Mouse (Mus musculus) limb, embryonic 10.5 days (tissue): ENCODE measurements around the gene Wipi1. TPM values are rescaled to one million over a fixed set of nuclear protein-coding genes. Genes with fewer than 3 reads are reported as not detected.
"Not testable (repeated sequence)": the region's sequence is repeated elsewhere in the genome, so short reads cannot be mapped to it uniquely, and the experiment has no call there.

Source experiments
- DNase-seq: peaks from one replicate; pipeline ENCODE4 v3.0.0-alpha.2; 2017; ENCODE audit warnings: low spot score
- H3K27ac ChIP-seq: fragments of 300-500 bp; sonication (generic); 2 replicates; pipeline ENCODE4 v1.5.1; 2016; ENCODE audit warnings: mild to moderate bottlenecking
- H3K27me3 ChIP-seq: fragments of 300-500 bp; sonication (generic); 2 replicates; pipeline ENCODE4 v1.6.1; 2016; ENCODE audit warnings: low read depth, mild to moderate bottlenecking; ENCODE audit not compliant: poor library complexity, severe bottlenecking
- H3K36me3 ChIP-seq: fragments of 300-500 bp; sonication (generic); 2 replicates; pipeline ENCODE4 v1.6.1; 2016; ENCODE audit warnings: mild to moderate bottlenecking, moderate library complexity
- H3K4me1 ChIP-seq: fragments of 300-500 bp; sonication (generic); 2 replicates; pipeline ENCODE4 v1.6.1; 2016
- H3K4me3 ChIP-seq: fragments of 300-500 bp; sonication (generic); 2 replicates; pipeline ENCODE4 v1.5.1; 2016; ENCODE audit warnings: mild to moderate bottlenecking, moderate library complexity
- H3K9me3 ChIP-seq: fragments of 300-500 bp; sonication (generic); replicated peaks from 2 replicates; pipeline ENCODE4 v1.6.1; 2016; ENCODE audit warnings: mild to moderate bottlenecking
- WGBS: fragments of 180-500 bp; shearing (Covaris S2); methylation state at CpG from one replicate; pipeline ENCODE4 v1.1.7; 2016; 5-methylcytosine and 5-hydroxymethylcytosine counted together
- polyA plus RNA-seq: library from polyadenylated mRNA; unstranded; fragments of >200 nt; fragmentation: Nextera tagmentation; extraction: Ambion mirVana; gene quantifications from 2 replicates; pipeline ENCODE4 v1.2.1, GENCODE M21; 2016

Wipi1 gene
- polyA plus RNA-seq, 1 experiment from 2014 or later, result 42.3 TPM

DNA sequence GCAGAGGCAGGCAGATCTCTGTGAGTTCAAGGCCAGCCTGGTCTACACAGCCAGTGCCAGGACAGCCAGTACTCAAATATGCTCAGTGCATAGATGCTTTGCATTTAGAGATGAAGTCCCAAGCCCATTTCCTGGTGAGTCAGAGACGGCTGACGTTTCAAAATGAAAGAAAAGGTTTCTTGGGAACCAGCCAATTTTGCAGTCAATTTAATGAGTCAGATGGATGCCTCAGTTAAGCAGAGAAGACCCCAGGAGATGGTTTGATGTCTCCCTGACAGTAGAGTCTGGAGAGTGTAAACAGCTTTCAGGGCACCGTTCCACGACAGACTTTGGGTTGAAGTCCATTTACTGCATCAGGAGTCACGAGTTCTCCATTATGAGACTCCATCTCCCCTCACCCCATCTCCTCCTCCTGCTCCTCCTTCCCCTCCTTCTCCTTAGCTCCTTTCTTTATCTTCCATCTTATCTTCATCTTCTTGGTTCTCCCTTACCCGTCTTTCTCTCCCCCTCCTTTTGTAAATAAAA is 24.2 kb upstream of the Wipi1 start:
- Histone ChIP-seq H3K36me3 (no peaks in the 10 kb centered on the region), H3K27ac (no peak overlapping the region), H3K27me3 (no peaks in the 10 kb centered on the region), H3K4me3 (no peak overlapping the region), H3K4me1 (no peaks in the 10 kb centered on the region), H3K9me3 (no peaks in the 10 kb centered on the region)
- 87% methylated on average over 6 of the region's 6 CpGs for WGBS
- no peak for DNase-seq

GRCm38 (mm10) chr11:109634928-109635327 is 23.2 kb upstream of the Wipi1 start:
- Histone ChIP-seq H3K4me3 (no peak overlapping the region), H3K27me3 (no peaks in the 10 kb centered on the region), H3K4me1 (no peaks in the 10 kb centered on the region), H3K27ac (no peak overlapping the region), H3K36me3 (no peaks in the 10 kb centered on the region), H3K9me3 (no peaks in the 10 kb centered on the region)
- WGBS, result 80% methylated on average over 9 of the region's 9 CpGs
- no peak for DNase-seq

- 65% methylated on average over 10 of the region's 10 CpGs for WGBS
- H3K4me3 ChIP-seq, result no peak overlapping the region
- no peaks in the 10 kb centered on the region for H3K36me3 ChIP-seq
- no peak for DNase-seq
- H3K27ac ChIP-seq, result no peak overlapping the region
- H3K4me1 ChIP-seq, result no peaks in the 10 kb centered on the region; the same call in 1 of the 2 replicates
- H3K27me3 ChIP-seq, result no peaks in the 10 kb centered on the region
- H3K9me3 ChIP-seq, result no peaks in the 10 kb centered on the region
Observed at GRCm38 (mm10) chr11:109629021-109629521, 17.3 kb upstream of the Wipi1 start.

DNA sequence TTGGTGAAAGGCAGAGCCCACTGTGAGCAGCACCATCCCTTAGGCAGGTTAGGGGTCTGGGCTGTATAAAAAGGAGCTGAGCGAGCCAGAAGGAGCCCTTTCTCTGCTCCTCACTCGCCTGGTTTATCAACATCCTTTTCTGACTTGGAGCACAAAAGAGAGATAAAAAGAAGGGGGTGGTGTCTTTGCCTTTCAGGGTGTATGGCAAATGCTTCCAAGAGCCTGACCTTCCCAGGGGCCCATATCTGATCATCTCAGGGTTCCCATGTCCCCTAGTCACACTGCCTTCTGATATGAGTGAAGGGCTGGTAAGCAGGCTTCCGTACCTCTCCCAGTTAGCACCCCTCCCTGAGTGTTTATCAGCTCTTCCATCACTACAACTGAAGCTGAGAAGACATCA is 16.3 kb upstream of the Wipi1 start:
- Histone ChIP-seq H3K36me3 (no peaks in the 10 kb centered on the region), H3K27me3 (no peaks in the 10 kb centered on the region), H3K9me3 (no peaks in the 10 kb centered on the region), H3K4me1 (peaks cover 3% of the 10 kb centered on the region), H3K4me3 (no peak overlapping the region), H3K27ac (no peak overlapping the region)
- no peak for DNase-seq
- WGBS, result 91% methylated on average over 3 of the region's 3 CpGs

DNA sequence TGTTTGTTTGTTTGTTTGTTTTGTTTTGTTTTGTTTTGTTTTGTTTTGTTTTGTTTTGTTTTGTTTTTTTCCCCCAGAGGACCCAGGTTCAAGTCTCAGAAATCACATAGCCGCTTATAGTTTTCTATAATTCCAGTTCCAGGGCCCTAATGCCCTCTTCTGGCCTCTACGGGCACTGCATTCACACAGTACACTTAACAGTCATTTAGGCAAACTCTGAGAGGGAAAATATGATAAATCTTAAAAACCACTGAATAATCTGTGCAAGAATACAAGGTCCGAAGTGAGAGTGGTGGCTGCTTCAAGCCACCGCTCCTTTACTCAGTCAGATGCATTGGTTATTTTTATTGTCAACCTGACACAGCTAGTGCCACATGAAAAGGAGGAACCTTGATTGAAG is 15.9 kb upstream of the Wipi1 start:
- H3K4me3 ChIP-seq, result no peak overlapping the region
- WGBS, result 90% methylated on average over 4 of the region's 4 CpGs
- no peaks in the 10 kb centered on the region for H3K9me3 ChIP-seq
- no peak for DNase-seq
- H3K36me3 ChIP-seq, result no peaks in the 10 kb centered on the region
- no peaks in the 10 kb centered on the region for H3K27me3 ChIP-seq
- H3K4me1 ChIP-seq, result peaks cover 8% of the 10 kb centered on the region
- no peak overlapping the region for H3K27ac ChIP-seq

- 94% methylated on average over 7 of the region's 7 CpGs for WGBS
- H3K27me3 ChIP-seq, result no peaks in the 10 kb centered on the region
- peaks cover 16% of the 10 kb centered on the region for H3K4me1 ChIP-seq
- DNase-seq, result no peak
- H3K9me3 ChIP-seq, result no peaks in the 10 kb centered on the region
- no peak overlapping the region; the same call in 1 of the 2 replicates for H3K27ac ChIP-seq
- H3K36me3 ChIP-seq, result no peaks in the 10 kb centered on the region
- H3K4me3 ChIP-seq, result no peak overlapping the region
Observed at GRCm38 (mm10) chr11:109623238-109623637, 11.5 kb upstream of the Wipi1 start.

DNA sequence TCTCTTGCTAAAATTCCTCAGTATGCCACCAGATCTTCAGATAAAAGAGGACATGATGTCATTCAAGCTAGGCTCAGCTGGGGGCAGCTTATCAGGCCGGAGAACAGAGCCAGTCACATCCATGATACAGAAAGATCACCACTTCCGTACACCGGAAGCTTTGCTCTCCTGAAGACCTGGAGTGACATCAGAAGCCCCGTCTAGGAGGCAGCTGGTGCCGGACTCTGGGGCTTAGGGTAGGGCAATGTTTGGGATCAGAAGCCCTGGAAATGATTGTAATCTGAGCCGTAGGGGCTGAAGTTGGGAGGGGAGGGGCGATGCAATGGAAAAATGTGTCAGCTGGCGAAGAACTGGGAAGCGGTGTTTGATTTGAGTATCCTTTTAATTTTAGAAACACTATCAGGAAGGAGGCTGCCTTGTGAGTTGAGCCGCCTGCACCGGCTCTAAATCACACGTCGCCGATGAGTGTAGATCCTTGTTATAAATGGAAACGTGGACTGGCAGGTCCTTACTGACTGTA is 10.8 kb upstream of the Wipi1 start:
- Histone ChIP-seq H3K4me3 (peak overlapping the region; percentile 24), H3K9me3 (no peaks in the 10 kb centered on the region), H3K4me1 (peaks cover 22% of the 10 kb centered on the region), H3K27me3 (no peaks in the 10 kb centered on the region), H3K36me3 (no peaks in the 10 kb centered on the region), H3K27ac (peak overlapping the region; percentile 46; the same call in 1 of the 2 replicates)
- 27% methylated on average over 15 of the region's 15 CpGs for WGBS
- DNase-seq, result peak; percentile 51

- Histone ChIP-seq H3K27me3 (no peaks in the 10 kb centered on the region), H3K9me3 (no peaks in the 10 kb centered on the region), H3K4me1 (peaks cover 36% of the 10 kb centered on the region), H3K4me3 (no peak overlapping the region), H3K27ac (no peak overlapping the region), H3K36me3 (no peaks in the 10 kb centered on the region)
- WGBS, result 16% methylated on average over 2 of the region's 2 CpGs
- peak; percentile 46 for DNase-seq
Observed at GRCm38 (mm10) chr11:109621183-109621582, 9.4 kb upstream of the Wipi1 start.

- no peaks in the 10 kb centered on the region for H3K9me3 ChIP-seq
- H3K36me3 ChIP-seq, result no peaks in the 10 kb centered on the region
- H3K27ac ChIP-seq, result no peak overlapping the region
- no peak for DNase-seq
- no peak overlapping the region for H3K4me3 ChIP-seq
- no peaks in the 10 kb centered on the region for H3K27me3 ChIP-seq
- 84% methylated on average over 6 of the region's 6 CpGs for WGBS
- H3K4me1 ChIP-seq, result peaks cover 39% of the 10 kb centered on the region
Observed at GRCm38 (mm10) chr11:109620356-109620755, 8.6 kb upstream of the Wipi1 start.

DNA sequence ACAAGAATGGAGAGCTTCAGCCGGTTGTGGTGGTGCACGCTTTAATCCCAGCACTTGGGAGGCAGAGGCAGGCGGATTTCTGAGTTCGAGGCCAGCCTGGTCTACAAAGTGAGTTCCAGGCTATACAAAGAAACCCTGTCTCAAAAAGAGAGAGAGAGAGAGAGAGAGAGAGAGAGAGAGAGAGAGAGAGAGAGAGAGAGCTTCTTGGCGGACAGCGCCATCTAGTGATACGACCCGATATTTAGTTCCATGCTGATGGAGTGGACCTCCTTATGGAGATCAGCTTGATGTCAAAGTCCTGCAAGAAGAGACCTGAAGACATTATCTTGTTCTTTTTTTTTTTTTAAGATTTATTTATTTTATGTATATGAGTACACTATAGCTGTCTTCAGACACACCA is 7.3 kb upstream of the Wipi1 start:
- not testable (repeated sequence) for H3K36me3 ChIP-seq, H3K27me3 ChIP-seq, H3K9me3 ChIP-seq, H3K4me3 ChIP-seq, H3K27ac ChIP-seq
- H3K4me1 ChIP-seq, result peaks cover 39% of the 10 kb centered on the region
- WGBS, result 28% methylated on average over 8 of the region's 8 CpGs
- DNase-seq, result peak; percentile 54

DNA sequence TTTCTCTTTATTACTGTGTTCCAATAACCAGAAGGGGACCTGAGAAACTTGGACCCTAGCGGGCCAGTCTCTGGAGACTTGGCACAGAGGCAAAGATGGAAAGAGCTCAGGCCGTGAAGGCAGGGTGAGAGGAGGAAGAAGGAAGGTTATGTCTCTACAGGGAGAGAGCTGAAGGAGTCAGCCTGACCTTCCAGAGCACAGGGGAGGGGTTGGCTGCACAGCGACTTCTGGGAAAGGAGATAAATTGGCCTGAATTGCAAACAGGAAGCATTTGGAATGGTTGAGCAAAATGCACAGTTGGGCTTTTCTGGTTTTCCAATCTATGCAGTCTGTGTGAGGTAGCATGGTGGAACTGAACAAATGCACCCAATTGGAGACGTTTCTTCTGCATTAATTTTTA is 5.0 kb upstream of the Wipi1 start:
- Histone ChIP-seq H3K4me1 (peaks cover 33% of the 10 kb centered on the region), H3K4me3 (no peak overlapping the region), H3K36me3 (no peaks in the 10 kb centered on the region), H3K27me3 (no peaks in the 10 kb centered on the region), H3K27ac (peak overlapping the region; percentile 73), H3K9me3 (no peaks in the 10 kb centered on the region)
- WGBS, result 46% methylated on average over 4 of the region's 4 CpGs
- DNase-seq, result peak; percentile 38

- H3K27me3 ChIP-seq, result no peaks in the 10 kb centered on the region
- H3K4me3 ChIP-seq, result no peak overlapping the region
- no peak for DNase-seq
- no peaks in the 10 kb centered on the region for H3K9me3 ChIP-seq
- H3K36me3 ChIP-seq, result no peaks in the 10 kb centered on the region
- peaks cover 33% of the 10 kb centered on the region for H3K4me1 ChIP-seq
- peak overlapping the region; percentile 73 for H3K27ac ChIP-seq
- 42% methylated on average over 4 of the region's 4 CpGs for WGBS
Observed at GRCm38 (mm10) chr11:109616352-109616751, 4.6 kb upstream of the Wipi1 start.

- no peak overlapping the region for H3K4me3 ChIP-seq
- H3K27ac ChIP-seq, result peak overlapping the region; percentile 64
- peaks cover 39% of the 10 kb centered on the region for H3K4me1 ChIP-seq
- WGBS, result 85% methylated on average over 9 of the region's 9 CpGs
- no peak for DNase-seq
- H3K9me3 ChIP-seq, result no peaks in the 10 kb centered on the region
- no peaks in the 10 kb centered on the region for H3K36me3 ChIP-seq
- H3K27me3 ChIP-seq, result no peaks in the 10 kb centered on the region
Observed at GRCm38 (mm10) chr11:109615286-109615685, 3.5 kb upstream of the Wipi1 start.
